Mouse (Mus musculus): ENCODE measurements around the gene Fbxw8. TPM values are rescaled to one million over a fixed set of nuclear protein-coding genes. Genes with fewer than 3 reads are reported as not detected.

The Fbxw8 gene
- total and polyA plus RNA-seq, 3 experiments: 26.1 to 34.0 (median 30.2) TPM

GRCm38 (mm10) chr5:118067984-118068494 lies 87.2 kb downstream of the Fbxw8 start:
- Histone ChIP-seq H3K36me3 (replicated peaks) (peaks cover 100% of the 10 kb centered on the region), H3K4me3 (ENCODE audit: low read depth, low read length) (no peak overlapping the region), H3K9me3 (replicated peaks) (no peaks in the 10 kb centered on the region), H3K27me3 (ENCODE audit: insufficient read depth, low read length) (no peaks in the 10 kb centered on the region), H3K4me1 (ENCODE audit: insufficient read depth, low read depth, low read length) (peaks cover 16% of the 10 kb centered on the region)
- ATAC-seq (ENCODE audit: extremely low read depth, insufficient number of reproducible peaks, low FRiP score, poor library complexity, severe bottlenecking) (no peak), DNase-seq (ENCODE audit: low spot score) (no peak)
- TF ChIP-seq POLR2AphosphoS5 (IDR thresholded peaks at IDR 0.05; ENCODE audit: insufficient replicate concordance, low read depth, low read length) (no peak), GATA2 (IDR thresholded peaks at IDR 0.05; ENCODE audit: borderline replicate concordance, low read depth, low read length) (no peak), CTCF (IDR thresholded peaks at IDR 0.05; ENCODE audit: low read depth, low read length) (no peak; the same call in 1 of the 2 replicates)

- H3K27me3 ChIP-seq (ENCODE audit: insufficient read depth, low read length): no peaks in the 10 kb centered on the region
- ATAC-seq (ENCODE audit: extremely low read depth, insufficient number of reproducible peaks, low FRiP score, poor library complexity, severe bottlenecking): no peak
These were observed 87.7 kb downstream of the Fbxw8 start for GRCm38 (mm10) chr5:118067572-118067971.

GRCm38 (mm10) chr5:118066828-118067227 lies 88.4 kb downstream of the Fbxw8 start:
- Histone ChIP-seq H3K36me3 (replicated peaks) (peaks cover 99% of the 10 kb centered on the region), H3K4me3 (ENCODE audit: low read depth, low read length) (no peak overlapping the region), H3K9me3 (replicated peaks) (no peaks in the 10 kb centered on the region), H3K4me1 (ENCODE audit: insufficient read depth, low read depth, low read length) (peaks cover 16% of the 10 kb centered on the region), H3K27me3 (ENCODE audit: insufficient read depth, low read length) (no peaks in the 10 kb centered on the region)
- peak; percentile 77 for TF ChIP-seq CTCF (IDR thresholded peaks at IDR 0.05; ENCODE audit: low read depth, low read length)
- TF ChIP-seq GATA1 (IDR thresholded peaks at IDR 0.05; ENCODE audit: borderline replicate concordance, low read length): no peak
- DNase-seq (ENCODE audit: low spot score) (peak; percentile 52), ATAC-seq (ENCODE audit: extremely low read depth, insufficient number of reproducible peaks, low FRiP score, poor library complexity, severe bottlenecking) (no peak)

More at GRCm38 (mm10) chr5:118067572-118067971, 87.7 kb downstream of the Fbxw8 start:
- Histone ChIP-seq H3K36me3 (replicated peaks) (peaks cover 99% of the 10 kb centered on the region), H3K4me3 (ENCODE audit: low read depth, low read length) (no peak overlapping the region), H3K9me3 (replicated peaks) (no peaks in the 10 kb centered on the region), H3K4me1 (ENCODE audit: insufficient read depth, low read depth, low read length) (peaks cover 16% of the 10 kb centered on the region)
- no peak for DNase-seq (ENCODE audit: low spot score)
- TF ChIP-seq GATA2 (IDR thresholded peaks at IDR 0.05; ENCODE audit: borderline replicate concordance, low read depth, low read length) (no peak), GATA1 (IDR thresholded peaks at IDR 0.05; ENCODE audit: borderline replicate concordance, low read length) (no peak), TAL1 (conservative IDR thresholded peaks at IDR 0.05; ENCODE audit: low read depth, low read length) (no peak), POLR2AphosphoS5 (IDR thresholded peaks at IDR 0.05; ENCODE audit: insufficient replicate concordance, low read depth, low read length) (no peak), CTCF (IDR thresholded peaks at IDR 0.05; ENCODE audit: low read depth, low read length) (no peak)

GRCm38 (mm10) chr5:118065516-118066255 lies 89.6 kb downstream of the Fbxw8 start:
- Histone ChIP-seq H3K9me3 (replicated peaks) (no peaks in the 10 kb centered on the region), H3K4me1 (ENCODE audit: insufficient read depth, low read depth, low read length) (peaks cover 16% of the 10 kb centered on the region), H3K4me3 (ENCODE audit: low read depth, low read length) (no peak overlapping the region), H3K36me3 (replicated peaks) (peaks cover 96% of the 10 kb centered on the region), H3K27me3 (ENCODE audit: insufficient read depth, low read length) (no peaks in the 10 kb centered on the region)
- DNase-seq (ENCODE audit: low spot score) (no peak), ATAC-seq (ENCODE audit: extremely low read depth, insufficient number of reproducible peaks, low FRiP score, poor library complexity, severe bottlenecking) (no peak)
- TF ChIP-seq POLR2AphosphoS5 (IDR thresholded peaks at IDR 0.05; ENCODE audit: insufficient replicate concordance, low read depth, low read length): no peak
- no peak for TF ChIP-seq GATA1 (IDR thresholded peaks at IDR 0.05; ENCODE audit: borderline replicate concordance, low read length)
- no peak for TF ChIP-seq GATA2 (IDR thresholded peaks at IDR 0.05; ENCODE audit: borderline replicate concordance, low read depth, low read length)
- TF ChIP-seq CTCF (IDR thresholded peaks at IDR 0.05; ENCODE audit: low read depth, low read length): no peak
- no peak for TF ChIP-seq TAL1 (conservative IDR thresholded peaks at IDR 0.05; ENCODE audit: low read depth, low read length)

GRCm38 (mm10) chr5:118064284-118064901 lies 90.9 kb downstream of the Fbxw8 start:
- ATAC-seq (ENCODE audit: extremely low read depth, insufficient number of reproducible peaks, low FRiP score, poor library complexity, severe bottlenecking) (no peak), DNase-seq (ENCODE audit: low spot score) (no peak)
- Histone ChIP-seq H3K27me3 (ENCODE audit: insufficient read depth, low read length) (no peaks in the 10 kb centered on the region), H3K4me3 (ENCODE audit: low read depth, low read length) (no peak overlapping the region), H3K4me1 (ENCODE audit: insufficient read depth, low read depth, low read length) (peaks cover 12% of the 10 kb centered on the region), H3K36me3 (replicated peaks) (peaks cover 83% of the 10 kb centered on the region), H3K9me3 (replicated peaks) (no peaks in the 10 kb centered on the region)
- no peak for TF ChIP-seq GATA2 (IDR thresholded peaks at IDR 0.05; ENCODE audit: borderline replicate concordance, low read depth, low read length)
- TF ChIP-seq TAL1 (conservative IDR thresholded peaks at IDR 0.05; ENCODE audit: low read depth, low read length): no peak
- TF ChIP-seq POLR2AphosphoS5 (IDR thresholded peaks at IDR 0.05; ENCODE audit: insufficient replicate concordance, low read depth, low read length): no peak
- no peak for TF ChIP-seq GATA1 (IDR thresholded peaks at IDR 0.05; ENCODE audit: borderline replicate concordance, low read length)
- TF ChIP-seq CTCF (IDR thresholded peaks at IDR 0.05; ENCODE audit: low read depth, low read length): no peak

GRCm38 (mm10) chr5:118063181-118063621 lies 92.1 kb downstream of the Fbxw8 start:
- DNase-seq (ENCODE audit: low spot score): no peak

More at GRCm38 (mm10) chr5:118063181-118063621, 92.1 kb downstream of the Fbxw8 start:
- ATAC-seq (ENCODE audit: extremely low read depth, insufficient number of reproducible peaks, low FRiP score, poor library complexity, severe bottlenecking): no peak
- no peak for TF ChIP-seq POLR2AphosphoS5 (IDR thresholded peaks at IDR 0.05; ENCODE audit: insufficient replicate concordance, low read depth, low read length)
- no peak for TF ChIP-seq GATA1 (IDR thresholded peaks at IDR 0.05; ENCODE audit: borderline replicate concordance, low read length)
- TF ChIP-seq CTCF (IDR thresholded peaks at IDR 0.05; ENCODE audit: low read depth, low read length): no peak
- no peak for TF ChIP-seq TAL1 (conservative IDR thresholded peaks at IDR 0.05; ENCODE audit: low read depth, low read length)
- TF ChIP-seq GATA2 (IDR thresholded peaks at IDR 0.05; ENCODE audit: borderline replicate concordance, low read depth, low read length): no peak
- H3K27me3 ChIP-seq (ENCODE audit: insufficient read depth, low read length): no peaks in the 10 kb centered on the region
- H3K9me3 ChIP-seq (replicated peaks): no peaks in the 10 kb centered on the region
- H3K36me3 ChIP-seq (replicated peaks): peaks cover 71% of the 10 kb centered on the region
- no peak overlapping the region for H3K4me3 ChIP-seq (ENCODE audit: low read depth, low read length)
- H3K4me1 ChIP-seq (ENCODE audit: insufficient read depth, low read depth, low read length): peaks cover 8% of the 10 kb centered on the region

All from G1E (cell line).